ENCODE assay signal across 10 mouse cellular contexts in the genomic region with DNA sequence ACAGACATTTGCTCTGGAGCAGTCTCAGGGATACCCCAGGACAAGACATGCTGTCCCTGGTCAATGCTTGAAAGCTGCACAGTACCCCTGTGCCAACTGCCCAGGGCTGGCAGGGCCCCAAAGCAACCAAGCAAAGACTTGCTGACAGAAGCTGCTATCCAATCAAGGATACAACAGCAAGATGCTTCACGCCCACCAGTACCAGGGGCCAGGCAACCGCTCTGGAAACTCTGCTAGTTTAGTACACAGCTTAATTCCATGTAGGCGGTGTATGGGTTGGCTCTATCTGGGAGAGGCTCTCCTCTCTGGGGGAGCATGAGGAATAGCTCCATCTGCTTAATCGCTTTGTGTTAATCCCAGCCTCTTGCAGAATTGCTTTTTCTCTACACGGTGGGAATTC. TPM values are rescaled to one million over a fixed set of nuclear protein-coding genes. Genes with fewer than 3 reads are reported as not detected.
DNase-seq lines count a peak whose midpoint lies in the region; ATAC-seq and TF ChIP-seq lines count a peak whose summit lies in the region.
"Had no signal": no experiment of that assay in that cellular context is flagged by ENCODE, and none has a peak within 500 bp of the region (broad histone marks: within the 10 kb centered on the region; RNA-seq: fewer than 3 reads in every experiment).

No protein-coding gene starts in this region.

- H3K4me2 ChIP-seq in kidney, embryonic 15.5 days = no peak overlapping the region
- no peak overlapping the region for H3K4me2 ChIP-seq in forebrain, postnatal 0 days (ENCODE audit: low read depth)
- no peak overlapping the region for H3K4me2 ChIP-seq in lung, postnatal 0 days (replicated peaks; ENCODE audit: low read depth, low read length)
- H3K4me2 ChIP-seq: embryonic facial prominence, embryonic 12.5 days had no signal

- 85% methylated on average over 5 of the region's 5 CpGs for WGBS in kidney, embryonic 15.5 days
- WGBS in forebrain, postnatal 0 days = 44% methylated on average over 5 of the region's 5 CpGs
- WGBS in heart, adult 2 months = 51% methylated on average over 5 of the region's 5 CpGs
- WGBS in lung, postnatal 0 days = 82% methylated on average over 5 of the region's 5 CpGs

- H3K9me3 ChIP-seq in kidney, embryonic 15.5 days (replicated peaks) = no peaks in the 10 kb centered on the region
- no peaks in the 10 kb centered on the region for H3K9me3 ChIP-seq in forebrain, postnatal 0 days (ENCODE audit: low read length)
- no peaks in the 10 kb centered on the region for H3K9me3 ChIP-seq in lung, postnatal 0 days (ENCODE audit: low read length)
- H3K9me3 ChIP-seq: embryonic facial prominence, embryonic 12.5 days had no signal

- no peak for TF ChIP-seq EP300 in heart, adult 2 months (IDR thresholded peaks at IDR 0.05; ENCODE audit: insufficient read depth, low read depth, low read length)
- no peak for TF ChIP-seq EP300 in lung, postnatal 0 days (IDR thresholded peaks at IDR 0.05)

- H3K36me3 ChIP-seq in kidney, embryonic 15.5 days = peaks cover 6% of the 10 kb centered on the region; the same call in 1 of the 2 replicates
- peaks cover 5% of the 10 kb centered on the region for H3K36me3 ChIP-seq in forebrain, postnatal 0 days (ENCODE audit: insufficient read depth)
- no peaks in the 10 kb centered on the region for H3K36me3 ChIP-seq in heart, adult 2 months (ENCODE audit: control insufficient read depth, insufficient read depth, low read length)
- no peaks in the 10 kb centered on the region for H3K36me3 ChIP-seq in lung, postnatal 0 days (ENCODE audit: insufficient read depth, low read length)
- H3K36me3 ChIP-seq: embryonic facial prominence, embryonic 12.5 days had no signal

- H3K4me1 ChIP-seq in kidney, embryonic 15.5 days = peaks cover 13% of the 10 kb centered on the region
- peaks cover 19% of the 10 kb centered on the region for H3K4me1 ChIP-seq in forebrain, postnatal 0 days (ENCODE audit: insufficient read depth)
- peaks cover 1% of the 10 kb centered on the region; the same call in 1 of the 2 replicates for H3K4me1 ChIP-seq in heart, adult 2 months (ENCODE audit: control insufficient read depth, insufficient read depth, low read length)
- H3K4me1 ChIP-seq in lung, postnatal 0 days (ENCODE audit: insufficient read depth, low read depth, low read length) = no peaks in the 10 kb centered on the region
- H3K4me1 ChIP-seq: embryonic facial prominence, embryonic 12.5 days had no signal

- TF ChIP-seq POLR2A in heart, adult 2 months (IDR thresholded peaks at IDR 0.05; ENCODE audit: insufficient read depth, low read depth, low read length) = no peak

- no peak overlapping the region for H3K9ac ChIP-seq in kidney, embryonic 15.5 days
- H3K9ac ChIP-seq in forebrain, postnatal 0 days = no peak overlapping the region
- no peak overlapping the region for H3K9ac ChIP-seq in heart, adult 2 months (ENCODE audit: low read depth, low read length)
- no peak overlapping the region for H3K9ac ChIP-seq in lung, postnatal 0 days (replicated peaks; ENCODE audit: low read depth)
- H3K9ac ChIP-seq: embryonic facial prominence, embryonic 12.5 days had no signal

- no peak overlapping the region for H3K27ac ChIP-seq in kidney, embryonic 15.5 days
- peak overlapping the region; percentile 86 for H3K27ac ChIP-seq in forebrain, postnatal 0 days (ENCODE audit: low read depth, low read length)
- no peak overlapping the region for H3K27ac ChIP-seq in heart, adult 2 months
- H3K27ac ChIP-seq in lung, postnatal 0 days (ENCODE audit: low read length) = no peak overlapping the region
- H3K27ac ChIP-seq: embryonic facial prominence, embryonic 12.5 days had no signal

- intact Hi-C loops in heart, adult 2 months (cut with DNase I) = no loop called here

- no peaks in the 10 kb centered on the region; the same call in 1 of the 2 replicates for H3K79me2 ChIP-seq in heart, adult 2 months (replicated peaks; ENCODE audit: control insufficient read depth, insufficient read depth, low read length)

- TF ChIP-seq CTCF in forebrain, postnatal 0 days (IDR thresholded peaks at IDR 0.05; ENCODE audit: low read depth) = no peak
- no peak for TF ChIP-seq CTCF in heart, adult 2 months (IDR thresholded peaks at IDR 0.05)
- no peak for TF ChIP-seq CTCF in lung, postnatal 0 days (IDR thresholded peaks at IDR 0.05)

- ATAC-seq in kidney, embryonic 15.5 days (replicated peaks; ENCODE audit: low FRiP score) = no peak
- ATAC-seq in forebrain, postnatal 0 days = peak; percentile 83
- ATAC-seq in lung, postnatal 0 days = no peak

- no peaks in the 10 kb centered on the region for H3K27me3 ChIP-seq in kidney, embryonic 15.5 days
- H3K27me3 ChIP-seq in forebrain, postnatal 0 days (ENCODE audit: insufficient read depth, low read length) = no peaks in the 10 kb centered on the region
- no peaks in the 10 kb centered on the region for H3K27me3 ChIP-seq in heart, adult 2 months (ENCODE audit: control insufficient read depth, insufficient read depth, low read length)
- no peaks in the 10 kb centered on the region for H3K27me3 ChIP-seq in lung, postnatal 0 days (replicated peaks; ENCODE audit: insufficient read depth, low read length)
- H3K27me3 ChIP-seq: embryonic facial prominence, embryonic 12.5 days had no signal

- no peak overlapping the region for H3K4me3 ChIP-seq in kidney, embryonic 15.5 days (replicated peaks)
- H3K4me3 ChIP-seq in forebrain, postnatal 0 days (ENCODE audit: low read depth, low read length) = no peak overlapping the region
- no peak overlapping the region for H3K4me3 ChIP-seq in heart, adult 2 months
- no peak overlapping the region for H3K4me3 ChIP-seq in lung, postnatal 0 days (ENCODE audit: low read depth, low read length)
- H3K4me3 ChIP-seq: embryonic facial prominence, embryonic 12.5 days had no signal

- peak; percentile 55 to 71 for DNase-seq in kidney, adult 8-10 months
- DNase-seq in forebrain, postnatal 0 days = peak; percentile 76
- DNase-seq in left cerebral cortex, adult 11 months (ENCODE audit: low spot score) = peak; percentile 48
- peak; percentile 69 to 81 for DNase-seq in right cerebral cortex, postnatal 36 days (ENCODE audit: low spot score in 2 of 2)
- no peak for DNase-seq in ovary, postnatal 10 days (ENCODE audit: low spot score)
- DNase-seq in heart, adult 2 months = no peak
- no peak for DNase-seq in lung, postnatal 0 days (ENCODE audit: low spot score)

RNA-seq across cellular contexts. Expression of gene 1700019N19Rik, which starts 35.3 kb away (rescaled TPM):
- not detected in 2 replicates for polyA plus RNA-seq in kidney, embryonic 15.5 days (2015; fragmentation: Nextera tagmentation; extraction: Ambion mirVana)
- not detected in 2 replicates for total RNA-seq in forebrain, postnatal 0 days (2014; rRNA removed)
- polyA plus RNA-seq in forebrain, postnatal 0 days (2015; fragmentation: Nextera tagmentation; extraction: Ambion mirVana) = not detected in 2 replicates
- not detected for total RNA-seq in heart, adult 2 months (2021)
- 0.29 TPM in 2 replicates for polyA plus RNA-seq in heart, adult 2 months (2012; rRNA removed)
- polyA plus RNA-seq in lung, postnatal 0 days (2015; fragmentation: Nextera tagmentation; extraction: Ambion mirVana) = not detected in 2 replicates
- polyA plus RNA-seq: large intestine, adult 2 months had no signal

Comparison
In these comparisons a context has a peak if more than half of its experiments do, and no peak if none do; other contexts are left out.
1. DNase-seq: peak in kidney, adult 8-10 months (2 of 2), forebrain, postnatal 0 days (single experiment), left cerebral cortex, adult 11 months (single experiment) and right cerebral cortex, postnatal 36 days (2 of 2); none in ovary, postnatal 10 days (single experiment), heart, adult 2 months (0 of 2) and lung, postnatal 0 days (single experiment).